Comparison of ENCODE assay signal across 23 mouse cellular contexts in the genomic region with DNA sequence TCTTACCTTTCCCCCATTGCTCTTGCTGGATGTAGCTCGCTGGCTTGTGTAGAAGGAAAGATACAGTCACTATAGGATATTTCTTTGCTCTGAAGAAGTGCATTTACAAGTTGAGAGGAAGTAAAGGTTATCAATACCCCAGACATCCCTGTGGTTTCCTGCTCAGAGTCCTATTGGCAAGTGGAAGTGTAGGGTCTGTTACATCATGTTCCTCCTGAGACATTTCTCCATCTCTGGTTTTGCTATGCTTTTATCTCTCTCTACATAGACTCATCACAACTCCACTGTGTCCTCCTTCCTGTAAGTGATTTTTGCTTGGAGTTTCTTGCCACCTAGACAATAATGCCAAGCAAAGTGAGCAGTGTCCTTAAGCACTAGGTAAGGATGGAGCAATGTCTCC. TPM values are rescaled to one million over a fixed set of nuclear protein-coding genes. Genes with fewer than 3 reads are reported as not detected.
"Had no signal": no experiment of that assay in that cellular context is flagged by ENCODE, and none has a peak within 500 bp of the region (broad histone marks: within the 10 kb centered on the region; RNA-seq: fewer than 3 reads in every experiment).

No protein-coding gene starts in this region.

- H3K9me3 ChIP-seq: stomach, embryonic 15.5 days had no signal

- H3K4me2 ChIP-seq: neural tube, embryonic 13.5 days; neural tube, embryonic 15.5 days; stomach, embryonic 15.5 days had no signal

- H3K4me1 ChIP-seq: neural tube, embryonic 13.5 days; neural tube, embryonic 15.5 days; stomach, embryonic 15.5 days had no signal

- H3K4me3 ChIP-seq: neural tube, embryonic 13.5 days; neural tube, embryonic 15.5 days; stomach, embryonic 15.5 days had no signal

- H3K9ac ChIP-seq: neural tube, embryonic 13.5 days; neural tube, embryonic 15.5 days; stomach, embryonic 15.5 days had no signal

- H3K27ac ChIP-seq: neural tube, embryonic 13.5 days; neural tube, embryonic 15.5 days; stomach, embryonic 15.5 days; stomach, postnatal 0 days had no signal

- H3K36me3 ChIP-seq: neural tube, embryonic 13.5 days; neural tube, embryonic 15.5 days; stomach, embryonic 15.5 days had no signal

- H3K27me3 ChIP-seq: neural tube, embryonic 13.5 days; neural tube, embryonic 15.5 days; stomach, embryonic 15.5 days had no signal

- DNase-seq: retina, postnatal 1 day; right cerebral cortex, adult 18-20 months; right cerebral cortex, postnatal 14 days; right cerebral cortex, postnatal 25 days; right cerebral cortex, postnatal 4 days; spleen, adult 18-20 months; thymus, adult 18-20 months; thymus, postnatal 14 days; thymus, postnatal 25 days; thymus, postnatal 36 days; thymus, postnatal 4 days had no signal

RNA-seq across cellular contexts. Expression of gene Mrgpra1, which starts 35.7 kb away (rescaled TPM):
- total RNA-seq: neutrophil, adult 5-6 weeks had no signal
- polyA plus RNA-seq: neural tube, embryonic 14.5 days; spleen, adult 2 months; stomach, embryonic 14.5 days; stomach, embryonic 15.5 days; stomach, embryonic 16.5 days; stomach, postnatal 0 days; testis, adult 2 months; thymus, postnatal 0 days; urinary bladder, adult 2 months had no signal
